Mouse (Mus musculus) megakaryocyte, embryonic 14.5 days (primary cell): ENCODE data around the gene Arl2bp.

Experiments
- FLI1 ChIP-seq: IDR thresholded peaks from 2 replicates; pipeline ENCODE4 v1.6.1; 2012; ENCODE audit warnings: low read length, inconsistent platforms, mixed read lengths
- GATA1 ChIP-seq: IDR thresholded peaks from 3 replicates; pipeline ENCODE4 v1.6.1; 2012; ENCODE audit warnings: mixed read lengths, low read length, inconsistent platforms, borderline replicate concordance

- TF ChIP-seq GATA1 (no peak), FLI1 (no peak)
These were observed 25.2 kb upstream of the Arl2bp start for GRCm38 (mm10) chr8:94641183-94641582.
